Mouse (Mus musculus) liver, embryonic 14.5 days (tissue): ENCODE data around the gene Sirt4.

Experiments
- CTCF ChIP-seq: IDR thresholded peaks from 2 replicates; pipeline ENCODE4 v1.5.1; 2016; ENCODE audit warnings: antibody characterized with exemption, low read depth, control low read depth
- EP300 ChIP-seq: IDR thresholded peaks from 2 replicates; pipeline ENCODE4 v1.6.1; 2016; ENCODE audit warnings: antibody characterized with exemption, low read depth

GRCm38 (mm10) chr5:115508859-115509147, 24.3 kb upstream of the Sirt4 start:
- TF ChIP-seq CTCF (no peak), EP300 (no peak)
